ENCODE assay signal across 8 mouse cellular contexts in genomic region chr10:82859533-82859915, GRCm38 (mm10). TPM values are rescaled to one million over a fixed set of nuclear protein-coding genes. Genes with fewer than 3 reads are reported as not detected.
DNase-seq lines count a peak whose midpoint lies in the region; ATAC-seq and TF ChIP-seq lines count a peak whose summit lies in the region.

No protein-coding gene starts in this region.

- DNase-seq in A20 (ENCODE audit: low read depth, low spot score) (peak; percentile 74), ES-CJ7 (ENCODE audit: low read depth, low spot score) (peak; percentile 73)
- DNase-seq in cerebellum, adult 9-10 months = peak; percentile 54
- peak; percentile 49 for DNase-seq in forelimb bud, embryonic 11.5 days (ENCODE audit: low read depth, low spot score)
- DNase-seq in lung, adult 2 months = peak; percentile 41
- peak; percentile 20 for DNase-seq in retina, adult 2 months (ENCODE audit: low read depth, low spot score)
- no peak for DNase-seq in right cerebral cortex, postnatal 36 days (ENCODE audit: low spot score in 2 of 2)

- 1% methylated on average over 8 of the region's 8 CpGs for WGBS in intestine, postnatal 0 days
- WGBS in lung, adult 2 months = 0% methylated on average over 8 of the region's 8 CpGs

- peak; percentile 72 for TF ChIP-seq CTCF in intestine, postnatal 0 days (IDR thresholded peaks at IDR 0.05; ENCODE audit: low read depth)
- TF ChIP-seq CTCF in lung, adult 2 months (IDR thresholded peaks at IDR 0.05; ENCODE audit: insufficient read depth, low read length) = peak; percentile 34; the same call in 1 of the 2 replicates

- peak overlapping the region; percentile 61 for H3K9ac ChIP-seq in intestine, postnatal 0 days (ENCODE audit: low read depth, low read length)

- no peaks in the 10 kb centered on the region for H3K9me3 ChIP-seq in intestine, postnatal 0 days (ENCODE audit: control insufficient read depth)

- H3K4me3 ChIP-seq in intestine, postnatal 0 days (ENCODE audit: low read depth, low read length) = peak overlapping the region; percentile 68
- peak overlapping the region; percentile 65 for H3K4me3 ChIP-seq in lung, adult 2 months (replicated peaks; ENCODE audit: extremely low read depth, low read depth, low read length)

- peak overlapping the region; percentile 78 for H3K4me2 ChIP-seq in intestine, postnatal 0 days (replicated peaks; ENCODE audit: low read depth)

- H3K4me1 ChIP-seq in intestine, postnatal 0 days (replicated peaks; ENCODE audit: control insufficient read depth, insufficient read depth, low read length) = 0 out of 2 replicates have a peak, but pooled peaks cover 8% of the 10 kb centered on the region
- H3K4me1 ChIP-seq in lung, adult 2 months (ENCODE audit: control insufficient read depth, insufficient read depth, low read length) = peaks cover 5% of the 10 kb centered on the region; the same call in 1 of the 2 replicates

- TF ChIP-seq POLR2A in lung, adult 2 months (IDR thresholded peaks at IDR 0.05; ENCODE audit: borderline replicate concordance, extremely low read depth, low read depth, low read length) = no peak

- H3K27me3 ChIP-seq in intestine, postnatal 0 days (replicated peaks; ENCODE audit: control insufficient read depth, insufficient read depth, low read length) = no peaks in the 10 kb centered on the region

- peak; percentile 57 for ATAC-seq in intestine, postnatal 0 days

- peaks cover 12% of the 10 kb centered on the region; the same call in 1 of the 2 replicates for H3K36me3 ChIP-seq in intestine, postnatal 0 days (ENCODE audit: control insufficient read depth, insufficient read depth)

- H3K27ac ChIP-seq in intestine, postnatal 0 days (ENCODE audit: low read depth, low read length) = peak overlapping the region; percentile 98

RNA-seq across cellular contexts. Expression of gene Eid3, which starts 6.9 kb away (rescaled TPM):
- 0.17 and 0.38 TPM in 2 replicates for polyA plus RNA-seq in intestine, postnatal 0 days (2015; fragmentation: Nextera tagmentation; extraction: Ambion mirVana)
- polyA plus RNA-seq in lung, adult 2 months (2012; rRNA removed) = 0.28 and 0.37 TPM in 2 replicates

RNA-seq across cellular contexts. Expression of gene Txnrd1, which starts 25.8 kb away (rescaled TPM):
- 65.7 and 67.7 TPM in 2 replicates for polyA plus RNA-seq in intestine, postnatal 0 days (2015; fragmentation: Nextera tagmentation; extraction: Ambion mirVana)
- polyA plus RNA-seq in lung, adult 2 months (2012; rRNA removed) = 25.5 and 35.6 TPM in 2 replicates

Comparison
In these comparisons a context has a peak if more than half of its experiments do, and no peak if none do; other contexts are left out.
1. DNase-seq: peak in A20 (single experiment), ES-CJ7 (single experiment), cerebellum, adult 9-10 months (single experiment), forelimb bud, embryonic 11.5 days (single experiment), lung, adult 2 months (single experiment) and retina, adult 2 months (single experiment); none in right cerebral cortex, postnatal 36 days (0 of 2).